Mouse (Mus musculus): ENCODE results near the gene Rack1. TPM values are rescaled to one million over a fixed set of nuclear protein-coding genes. Genes with fewer than 3 reads are reported as not detected.

The Rack1 gene
- total and polyA plus RNA-seq, 3 experiments, result 1,964 to 7,700 (median 2,188) TPM

DNA sequence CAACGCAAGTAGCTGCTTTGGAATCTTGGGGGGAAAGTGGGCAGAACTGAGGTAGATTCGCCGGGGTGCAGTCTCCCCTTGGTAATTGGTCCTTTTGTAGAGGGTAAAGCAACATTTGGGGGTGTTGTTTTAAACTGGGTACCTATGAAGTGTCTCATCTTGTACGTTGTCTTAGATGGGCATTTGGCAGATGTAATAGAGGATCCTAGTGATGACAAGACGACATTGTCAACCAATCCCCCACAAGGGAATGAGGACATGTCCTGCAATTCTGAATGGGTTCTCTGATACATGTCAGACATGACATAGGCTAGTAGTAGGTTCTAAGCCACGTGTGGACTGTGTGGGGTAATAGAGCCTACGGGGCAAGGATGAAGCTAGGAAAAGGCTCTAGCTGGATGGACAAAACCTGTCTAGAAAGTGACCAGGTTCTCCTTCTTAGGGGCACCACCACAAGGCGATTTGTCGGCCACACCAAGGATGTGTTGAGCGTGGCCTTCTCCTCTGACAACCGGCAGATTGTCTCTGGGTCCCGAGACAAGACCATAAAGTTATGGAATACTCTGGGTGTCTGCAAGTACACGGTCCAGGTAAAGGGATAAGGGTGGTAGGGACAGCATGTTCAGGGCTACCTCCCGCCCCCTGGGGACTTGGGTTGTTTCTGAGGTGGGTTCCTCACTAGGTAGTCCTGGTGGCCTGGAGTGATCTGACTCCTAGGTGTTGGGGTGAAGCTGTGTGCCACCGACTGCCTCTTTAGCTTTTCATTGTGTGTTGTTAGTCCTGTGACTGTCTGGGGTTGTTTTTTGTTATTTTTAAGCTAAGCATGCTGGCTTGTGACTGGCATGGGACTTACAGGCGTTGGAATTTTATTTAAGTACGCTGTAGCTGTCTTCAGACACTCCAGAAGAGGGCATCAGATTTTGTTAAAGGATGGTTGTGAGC lies 2.0 kb downstream of the Rack1 start:
- H3K4me3 ChIP-seq (ENCODE audit: low read depth, low read length), result peak overlapping the region; percentile 87
- peaks cover 67% of the 10 kb centered on the region for H3K36me3 ChIP-seq (replicated peaks)
- no peaks in the 10 kb centered on the region for H3K27me3 ChIP-seq (ENCODE audit: insufficient read depth, low read length)
- H3K9me3 ChIP-seq (replicated peaks), result no peaks in the 10 kb centered on the region
- TF ChIP-seq POLR2AphosphoS5 (IDR thresholded peaks at IDR 0.05; ENCODE audit: insufficient replicate concordance, low read depth, low read length) (no peak), TAL1 (conservative IDR thresholded peaks at IDR 0.05; ENCODE audit: low read depth, low read length) (no peak), CTCF (IDR thresholded peaks at IDR 0.05; ENCODE audit: low read depth, low read length) (no peak), GATA1 (IDR thresholded peaks at IDR 0.05; ENCODE audit: borderline replicate concordance, low read length) (no peak), GATA2 (IDR thresholded peaks at IDR 0.05; ENCODE audit: borderline replicate concordance, low read depth, low read length) (no peak)
- no peak for DNase-seq (ENCODE audit: low spot score)
- no peak for ATAC-seq (ENCODE audit: extremely low read depth, insufficient number of reproducible peaks, low FRiP score, poor library complexity, severe bottlenecking)
- peaks cover 57% of the 10 kb centered on the region for H3K4me1 ChIP-seq (ENCODE audit: insufficient read depth, low read depth, low read length)

DNA sequence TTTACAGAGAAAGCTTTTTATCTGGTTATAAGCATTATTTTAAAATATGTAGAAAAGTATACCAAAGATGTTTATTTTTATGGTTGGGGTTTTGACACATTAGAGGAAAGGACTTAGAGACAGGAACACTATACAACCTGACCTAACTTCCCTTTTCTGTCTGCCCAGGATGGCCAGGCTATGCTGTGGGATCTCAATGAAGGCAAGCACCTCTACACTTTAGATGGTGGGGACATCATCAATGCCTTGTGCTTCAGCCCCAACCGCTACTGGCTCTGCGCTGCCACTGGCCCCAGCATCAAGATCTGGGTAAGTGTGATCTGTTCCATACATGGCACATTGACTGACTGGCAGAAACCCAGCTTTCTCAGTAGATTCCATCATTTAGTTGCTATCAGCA lies 3.9 kb downstream of the Rack1 start:
- DNase-seq (ENCODE audit: low spot score) (no peak), ATAC-seq (ENCODE audit: extremely low read depth, insufficient number of reproducible peaks, low FRiP score, poor library complexity, severe bottlenecking) (no peak)
- peaks cover 86% of the 10 kb centered on the region for H3K36me3 ChIP-seq (replicated peaks)
- H3K9me3 ChIP-seq (replicated peaks), result no peaks in the 10 kb centered on the region
- no peak for TF ChIP-seq GATA2 (IDR thresholded peaks at IDR 0.05; ENCODE audit: borderline replicate concordance, low read depth, low read length)
- no peak; the same call in 1 of the 2 replicates for TF ChIP-seq CTCF (IDR thresholded peaks at IDR 0.05; ENCODE audit: low read depth, low read length)
- TF ChIP-seq GATA1 (IDR thresholded peaks at IDR 0.05; ENCODE audit: borderline replicate concordance, low read length), result no peak
- no peak for TF ChIP-seq TAL1 (conservative IDR thresholded peaks at IDR 0.05; ENCODE audit: low read depth, low read length)
- no peak for TF ChIP-seq POLR2AphosphoS5 (IDR thresholded peaks at IDR 0.05; ENCODE audit: insufficient replicate concordance, low read depth, low read length)
- no peaks in the 10 kb centered on the region for H3K27me3 ChIP-seq (ENCODE audit: insufficient read depth, low read length)
- peak overlapping the region; percentile 58; the same call in 1 of the 2 replicates for H3K4me3 ChIP-seq (ENCODE audit: low read depth, low read length)
- peaks cover 55% of the 10 kb centered on the region for H3K4me1 ChIP-seq (ENCODE audit: insufficient read depth, low read depth, low read length)

DNA sequence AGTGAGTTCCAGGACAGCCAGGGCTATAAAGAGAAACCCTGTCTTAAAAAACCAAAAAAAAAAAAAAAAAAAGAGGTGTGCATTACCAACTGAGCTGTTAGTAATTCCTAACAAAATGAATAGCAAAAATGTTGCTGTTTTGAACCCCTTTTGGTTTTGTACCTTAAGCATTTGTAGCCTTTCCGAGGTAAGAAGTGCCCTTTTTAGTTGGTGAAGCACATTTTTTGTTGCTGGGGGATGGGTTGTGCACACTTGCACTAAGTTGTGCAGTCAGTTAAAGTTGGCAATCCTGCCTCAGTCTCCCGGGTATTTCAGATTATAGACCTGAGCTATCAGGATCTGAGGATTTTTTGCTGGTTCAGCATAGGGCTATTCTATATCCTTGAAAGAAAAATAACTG lies 4.8 kb downstream of the Rack1 start:
- DNase-seq (ENCODE audit: low spot score), result no peak
- H3K27me3 ChIP-seq (ENCODE audit: insufficient read depth, low read length), result no peaks in the 10 kb centered on the region
- H3K4me1 ChIP-seq (ENCODE audit: insufficient read depth, low read depth, low read length), result peaks cover 63% of the 10 kb centered on the region
- no peak for ATAC-seq (ENCODE audit: extremely low read depth, insufficient number of reproducible peaks, low FRiP score, poor library complexity, severe bottlenecking)
- no peak overlapping the region; the same call in 1 of the 2 replicates for H3K4me3 ChIP-seq (ENCODE audit: low read depth, low read length)
- no peaks in the 10 kb centered on the region for H3K9me3 ChIP-seq (replicated peaks)
- TF ChIP-seq GATA1 (IDR thresholded peaks at IDR 0.05; ENCODE audit: borderline replicate concordance, low read length) (no peak), TAL1 (conservative IDR thresholded peaks at IDR 0.05; ENCODE audit: low read depth, low read length) (no peak), POLR2AphosphoS5 (IDR thresholded peaks at IDR 0.05; ENCODE audit: insufficient replicate concordance, low read depth, low read length) (no peak), CTCF (IDR thresholded peaks at IDR 0.05; ENCODE audit: low read depth, low read length) (no peak), GATA2 (IDR thresholded peaks at IDR 0.05; ENCODE audit: borderline replicate concordance, low read depth, low read length) (no peak)
- peaks cover 95% of the 10 kb centered on the region for H3K36me3 ChIP-seq (replicated peaks)

DNA sequence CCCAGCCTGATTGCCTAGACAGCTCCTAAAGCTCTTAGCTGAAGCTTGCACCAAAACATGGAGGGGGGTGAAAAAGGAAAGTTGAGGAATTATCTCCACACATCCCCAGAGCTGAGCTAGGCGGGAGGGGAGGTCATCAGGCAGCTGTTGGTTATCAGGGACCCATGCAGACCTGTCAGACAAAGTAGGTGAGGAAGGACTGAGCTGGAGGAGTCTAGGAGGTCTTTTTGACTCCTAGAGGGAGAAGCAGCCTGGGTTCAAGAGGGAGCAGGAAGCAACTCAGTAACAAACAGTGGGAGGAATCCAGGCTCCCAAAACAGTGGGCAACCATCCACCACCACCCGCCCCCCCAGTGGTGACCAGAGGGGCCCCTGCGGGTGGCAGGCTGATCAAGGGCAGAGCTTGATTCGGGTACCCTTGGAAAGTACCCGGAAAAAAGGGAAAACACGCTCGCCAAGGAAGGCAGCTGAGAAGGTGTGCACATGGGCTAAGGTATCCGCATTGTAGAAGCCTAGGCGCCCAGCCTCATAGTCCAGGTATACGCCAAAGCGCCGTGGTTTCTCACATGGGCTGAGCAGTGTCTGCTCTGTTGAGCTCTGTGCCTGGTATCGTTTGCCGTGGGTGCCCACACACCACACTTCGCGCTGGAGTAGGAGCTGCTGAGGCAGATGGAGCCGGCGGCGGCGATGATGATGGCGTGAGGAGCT lies 6.9 kb downstream of the Rack1 start:
- DNase-seq (ENCODE audit: low spot score) (no peak), ATAC-seq (ENCODE audit: extremely low read depth, insufficient number of reproducible peaks, low FRiP score, poor library complexity, severe bottlenecking) (no peak)
- H3K4me1 ChIP-seq (ENCODE audit: insufficient read depth, low read depth, low read length), result peaks cover 76% of the 10 kb centered on the region
- TF ChIP-seq TAL1 (conservative IDR thresholded peaks at IDR 0.05; ENCODE audit: low read depth, low read length), result no peak
- peak; percentile 90 for TF ChIP-seq POLR2AphosphoS5 (IDR thresholded peaks at IDR 0.05; ENCODE audit: insufficient replicate concordance, low read depth, low read length)
- H3K9me3 ChIP-seq (replicated peaks), result no peaks in the 10 kb centered on the region
- H3K4me3 ChIP-seq (ENCODE audit: low read depth, low read length), result peak overlapping the region; percentile 36; the same call in 1 of the 2 replicates
- peaks cover 100% of the 10 kb centered on the region for H3K36me3 ChIP-seq (replicated peaks)
- H3K27me3 ChIP-seq (ENCODE audit: insufficient read depth, low read length), result no peaks in the 10 kb centered on the region

DNA sequence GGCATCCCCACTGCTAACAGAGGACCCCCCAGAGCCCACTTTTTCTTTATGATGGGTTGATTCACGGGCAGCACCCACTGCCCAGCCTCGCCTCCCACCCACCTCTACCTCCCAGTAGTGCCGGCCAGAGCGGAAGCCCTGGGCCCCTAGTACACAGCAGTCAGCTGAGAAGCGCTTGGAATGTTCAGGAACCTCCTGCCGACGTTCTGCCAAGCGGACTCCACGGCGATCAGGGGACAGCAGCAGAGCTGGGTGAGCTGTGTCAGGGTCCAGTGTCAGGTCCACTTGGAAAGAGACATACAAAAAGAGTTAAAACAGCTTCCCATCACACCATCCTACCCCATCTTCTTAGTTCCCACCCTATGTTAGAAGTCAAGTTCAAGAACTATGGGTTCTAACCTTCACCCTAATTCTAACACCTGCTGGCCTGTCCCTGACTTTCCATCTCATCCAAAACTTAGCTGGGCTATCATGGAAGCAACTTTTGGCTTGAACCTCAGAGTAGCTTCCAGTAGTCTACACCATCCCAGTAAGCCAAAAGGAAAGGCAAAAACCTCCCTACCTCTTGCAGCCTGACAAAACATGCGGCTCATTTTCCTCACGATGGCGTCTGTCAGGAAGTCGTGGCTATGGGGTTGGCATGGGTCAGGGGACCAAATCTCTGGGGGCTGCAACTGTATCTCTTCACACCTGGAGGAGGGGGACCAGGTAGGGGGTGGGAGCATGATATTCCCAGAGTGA lies 7.6 kb downstream of the Rack1 start:
- H3K9me3 ChIP-seq (replicated peaks), result no peaks in the 10 kb centered on the region
- peak overlapping the region; percentile 36; the same call in 1 of the 2 replicates for H3K4me3 ChIP-seq (ENCODE audit: low read depth, low read length)
- TF ChIP-seq POLR2AphosphoS5 (IDR thresholded peaks at IDR 0.05; ENCODE audit: insufficient replicate concordance, low read depth, low read length), result no peak; the same call in 1 of the 2 replicates
- no peak for TF ChIP-seq CTCF (IDR thresholded peaks at IDR 0.05; ENCODE audit: low read depth, low read length)
- no peak for TF ChIP-seq TAL1 (conservative IDR thresholded peaks at IDR 0.05; ENCODE audit: low read depth, low read length)
- TF ChIP-seq GATA2 (IDR thresholded peaks at IDR 0.05; ENCODE audit: borderline replicate concordance, low read depth, low read length), result no peak
- TF ChIP-seq GATA1 (IDR thresholded peaks at IDR 0.05; ENCODE audit: borderline replicate concordance, low read length), result no peak
- peaks cover 74% of the 10 kb centered on the region for H3K4me1 ChIP-seq (ENCODE audit: insufficient read depth, low read depth, low read length)
- 0 out of 2 replicates have a peak, but pooled peaks have one; percentile 10 for ATAC-seq (ENCODE audit: extremely low read depth, insufficient number of reproducible peaks, low FRiP score, poor library complexity, severe bottlenecking)
- peaks cover 100% of the 10 kb centered on the region for H3K36me3 ChIP-seq (replicated peaks)
- DNase-seq (ENCODE audit: low spot score), result no peak
- H3K27me3 ChIP-seq (ENCODE audit: insufficient read depth, low read length), result no peaks in the 10 kb centered on the region

Measured in G1E (cell line).